Comparison of ENCODE assay signal across 10 mouse cellular contexts in genomic region chr14:109668076-109668475, GRCm38 (mm10).
"Had no signal": no experiment of that assay in that cellular context is flagged by ENCODE, and none has a peak within 500 bp of the region (broad histone marks: within the 10 kb centered on the region; RNA-seq: fewer than 3 reads in every experiment).

No protein-coding gene starts in this region.

- H3K27me3 ChIP-seq: limb, embryonic 15.5 days; liver, embryonic 12.5 days; midbrain, embryonic 15.5 days; neural tube, embryonic 12.5 days had no signal

- H3K4me3 ChIP-seq: limb, embryonic 15.5 days; liver, embryonic 12.5 days; midbrain, embryonic 15.5 days; neural tube, embryonic 12.5 days had no signal

- H3K36me3 ChIP-seq: limb, embryonic 15.5 days; liver, embryonic 12.5 days; midbrain, embryonic 15.5 days; neural tube, embryonic 12.5 days had no signal

- ATAC-seq: liver, embryonic 12.5 days; midbrain, embryonic 15.5 days had no signal

- H3K27ac ChIP-seq: limb, embryonic 15.5 days; liver, embryonic 12.5 days; midbrain, embryonic 15.5 days; neural tube, embryonic 12.5 days had no signal

- H3K9me3 ChIP-seq: limb, embryonic 15.5 days; liver, embryonic 12.5 days; midbrain, embryonic 15.5 days; neural tube, embryonic 12.5 days had no signal

- H3K4me2 ChIP-seq: limb, embryonic 15.5 days; liver, embryonic 12.5 days; midbrain, embryonic 15.5 days; neural tube, embryonic 12.5 days had no signal

- DNase-seq: kidney, adult 18-20 months; kidney, postnatal 36 days; layer of hippocampus, adult 9-11 months; layer of hippocampus, postnatal 36 days; thymus, adult 18-20 months; thymus, postnatal 14 days had no signal

- H3K9ac ChIP-seq: limb, embryonic 15.5 days; liver, embryonic 12.5 days; midbrain, embryonic 15.5 days; neural tube, embryonic 12.5 days had no signal

- H3K4me1 ChIP-seq: limb, embryonic 15.5 days; liver, embryonic 12.5 days; midbrain, embryonic 15.5 days; neural tube, embryonic 12.5 days had no signal
